Mouse (Mus musculus): ENCODE results near the gene Zfp146. TPM values are rescaled to one million over a fixed set of nuclear protein-coding genes. Genes with fewer than 3 reads are reported as not detected.

The Zfp146 gene
- polyA plus RNA-seq, 1 experiment from 2014 or later, result 18.7 TPM

DNA sequence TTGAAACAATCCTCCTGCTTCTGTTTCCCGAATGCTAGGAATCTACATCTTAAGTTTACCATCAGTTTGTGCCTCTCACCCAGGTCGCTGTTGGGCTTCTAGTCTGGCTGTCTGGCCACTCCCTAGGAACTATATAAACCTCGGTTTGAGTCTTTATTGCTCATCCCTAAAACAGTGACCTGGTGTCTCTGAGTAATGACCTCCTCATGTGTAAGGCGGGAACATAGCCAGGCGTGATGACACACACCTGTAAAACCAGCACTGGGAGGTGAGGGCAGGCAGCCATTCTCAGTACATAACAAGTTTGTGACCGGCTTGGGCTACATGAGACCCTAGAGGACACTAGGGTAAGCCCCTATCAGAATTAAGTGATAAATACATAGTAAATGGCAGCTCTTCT, 25.9 kb upstream of the Zfp146 start:
- H3K4me2 ChIP-seq (ENCODE audit: low read depth, severe bottlenecking), result peak overlapping the region; percentile 78; the same call in 1 of the 2 replicates
- H3K27me3 ChIP-seq (ENCODE audit: control insufficient read depth, insufficient read depth, low read length), result no peaks in the 10 kb centered on the region
- peaks cover 10% of the 10 kb centered on the region for H3K4me1 ChIP-seq (ENCODE audit: control insufficient read depth, insufficient read depth, low read length)
- no peak for ATAC-seq (ENCODE audit: insufficient number of reproducible peaks, low FRiP score, low TSS enrichment, low read depth)
- H3K9ac ChIP-seq (ENCODE audit: low read length), result no peak overlapping the region
- no peak overlapping the region for H3K27ac ChIP-seq (replicated peaks; ENCODE audit: low read depth, low read length)
- H3K36me3 ChIP-seq (ENCODE audit: control insufficient read depth, insufficient read depth, low read length), result peaks cover 4% of the 10 kb centered on the region
- peaks cover 2% of the 10 kb centered on the region; the same call in 1 of the 2 replicates for H3K9me3 ChIP-seq (ENCODE audit: control insufficient read depth, low read length)
- no peak for DNase-seq (ENCODE audit: low spot score)
- H3K4me3 ChIP-seq (ENCODE audit: low read depth, low read length), result no peak overlapping the region
- WGBS, result 65% methylated on average over 6 of the region's 6 CpGs

DNA sequence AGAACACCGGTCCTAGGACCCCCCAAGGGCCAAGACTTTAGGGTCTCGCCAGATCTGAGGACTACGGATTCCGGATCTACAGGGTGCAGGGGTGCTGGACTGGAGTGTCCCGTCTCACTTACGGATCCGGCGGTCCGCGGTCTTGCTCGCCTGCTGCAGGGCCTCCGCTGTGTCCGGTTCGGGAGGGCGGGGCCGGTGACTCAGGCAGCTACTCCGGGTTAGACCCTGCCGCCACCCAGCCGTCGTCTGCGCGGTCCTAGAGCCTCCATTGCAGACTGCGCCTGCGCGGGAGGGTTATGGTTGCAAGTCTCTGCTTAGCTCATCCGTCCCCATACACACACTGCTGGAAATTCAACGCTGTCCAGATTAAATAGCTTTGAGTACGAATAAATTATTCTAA, 25.3 kb upstream of the Zfp146 start:
- H3K9me3 ChIP-seq (ENCODE audit: control insufficient read depth, low read length), result peaks cover 2% of the 10 kb centered on the region; the same call in 1 of the 2 replicates
- H3K36me3 ChIP-seq (ENCODE audit: control insufficient read depth, insufficient read depth, low read length), result peaks cover 6% of the 10 kb centered on the region
- WGBS, result under 1% methylated on average over 28 of the region's 28 CpGs
- DNase-seq (ENCODE audit: low spot score) (peak; percentile 98), ATAC-seq (ENCODE audit: insufficient number of reproducible peaks, low FRiP score, low TSS enrichment, low read depth) (peak; percentile 85)
- peak overlapping the region; percentile 69 for H3K9ac ChIP-seq (ENCODE audit: low read length)
- peak overlapping the region; percentile 79 for H3K4me3 ChIP-seq (ENCODE audit: low read depth, low read length)
- H3K4me2 ChIP-seq (ENCODE audit: low read depth, severe bottlenecking), result peak overlapping the region; percentile 78
- peak overlapping the region; percentile 58 for H3K27ac ChIP-seq (replicated peaks; ENCODE audit: low read depth, low read length)
- no peaks in the 10 kb centered on the region for H3K27me3 ChIP-seq (ENCODE audit: control insufficient read depth, insufficient read depth, low read length)
- peaks cover 10% of the 10 kb centered on the region for H3K4me1 ChIP-seq (ENCODE audit: control insufficient read depth, insufficient read depth, low read length)

DNA sequence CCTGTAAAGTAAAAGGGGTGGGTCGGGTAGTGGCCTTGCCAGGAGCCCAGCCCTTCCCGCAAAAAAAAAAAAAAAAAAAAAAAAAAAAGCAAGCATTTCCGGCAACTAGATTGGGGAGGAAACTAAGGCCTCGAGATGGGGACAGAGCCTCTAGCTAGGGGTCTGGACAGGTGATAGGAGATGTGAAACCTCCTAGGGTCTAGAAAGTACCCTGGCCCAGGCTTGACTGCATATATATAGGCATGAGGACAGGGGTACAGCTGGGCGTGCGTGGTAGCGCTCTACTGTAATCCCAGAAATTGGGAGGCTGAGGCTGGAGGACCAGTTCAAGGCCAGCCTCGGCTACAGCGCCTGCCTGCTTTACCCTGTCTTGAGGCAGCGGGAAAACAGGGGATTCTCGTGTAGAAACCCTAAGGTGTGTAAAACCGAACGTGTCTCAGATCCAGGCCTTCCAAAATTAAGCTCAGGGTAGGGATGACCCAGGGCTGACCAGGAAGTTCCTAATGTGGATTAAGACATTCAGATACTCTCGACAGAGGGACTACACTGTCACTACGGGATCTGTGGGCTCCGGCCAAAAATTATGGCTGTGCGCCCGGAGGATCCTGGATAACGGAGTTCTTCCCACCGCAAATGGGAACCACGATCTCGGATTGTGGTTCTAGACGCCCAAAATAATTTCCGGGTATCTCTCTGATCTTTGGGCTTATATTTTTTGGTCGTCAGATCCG, 24.7 kb upstream of the Zfp146 start:
- Histone ChIP-seq H3K36me3 (ENCODE audit: control insufficient read depth, insufficient read depth, low read length) (peaks cover 6% of the 10 kb centered on the region), H3K27me3 (ENCODE audit: control insufficient read depth, insufficient read depth, low read length) (no peaks in the 10 kb centered on the region), H3K27ac (replicated peaks; ENCODE audit: low read depth, low read length) (peak overlapping the region; percentile 58), H3K4me3 (ENCODE audit: low read depth, low read length) (peak overlapping the region; percentile 79), H3K9ac (ENCODE audit: low read length) (peak overlapping the region; percentile 69), H3K4me2 (ENCODE audit: low read depth, severe bottlenecking) (peak overlapping the region; percentile 78), H3K9me3 (ENCODE audit: control insufficient read depth, low read length) (peaks cover 2% of the 10 kb centered on the region; the same call in 1 of the 2 replicates), H3K4me1 (ENCODE audit: control insufficient read depth, insufficient read depth, low read length) (peaks cover 10% of the 10 kb centered on the region)
- DNase-seq (ENCODE audit: low spot score) (peak; percentile 50), ATAC-seq (ENCODE audit: insufficient number of reproducible peaks, low FRiP score, low TSS enrichment, low read depth) (peak; percentile 19; the same call in 1 of the 2 replicates)
- WGBS, result under 1% methylated on average over 26 of the region's 26 CpGs

DNA sequence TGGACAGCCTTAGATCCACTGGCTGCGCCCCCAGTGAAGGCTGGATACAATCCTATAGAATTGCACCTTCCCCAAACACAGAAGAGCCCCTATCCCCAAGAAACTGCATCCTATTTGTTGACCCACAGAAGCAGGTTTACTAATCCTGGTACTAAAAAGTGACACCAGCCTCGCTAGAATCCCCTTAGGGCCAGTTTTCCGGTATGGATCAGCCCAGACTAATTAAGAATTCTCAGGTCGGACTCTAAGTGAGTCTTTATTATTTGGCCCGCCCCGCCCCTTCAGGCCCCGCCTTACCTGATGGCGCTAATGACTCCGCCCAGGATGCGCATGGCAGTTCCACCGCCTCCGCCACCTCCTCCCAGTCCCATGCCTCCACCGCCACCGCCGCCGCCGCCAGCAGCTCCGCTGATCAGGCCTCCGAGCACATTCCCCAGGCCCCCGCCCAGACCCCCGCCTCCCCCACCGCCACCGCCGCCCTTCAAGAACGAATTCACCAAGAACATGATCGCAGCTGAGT, 24.1 kb upstream of the Zfp146 start:
- under 1% methylated on average over 26 of the region's 26 CpGs for WGBS
- ATAC-seq (ENCODE audit: insufficient number of reproducible peaks, low FRiP score, low TSS enrichment, low read depth), result peak; percentile 56; the same call in 1 of the 2 replicates

DNA sequence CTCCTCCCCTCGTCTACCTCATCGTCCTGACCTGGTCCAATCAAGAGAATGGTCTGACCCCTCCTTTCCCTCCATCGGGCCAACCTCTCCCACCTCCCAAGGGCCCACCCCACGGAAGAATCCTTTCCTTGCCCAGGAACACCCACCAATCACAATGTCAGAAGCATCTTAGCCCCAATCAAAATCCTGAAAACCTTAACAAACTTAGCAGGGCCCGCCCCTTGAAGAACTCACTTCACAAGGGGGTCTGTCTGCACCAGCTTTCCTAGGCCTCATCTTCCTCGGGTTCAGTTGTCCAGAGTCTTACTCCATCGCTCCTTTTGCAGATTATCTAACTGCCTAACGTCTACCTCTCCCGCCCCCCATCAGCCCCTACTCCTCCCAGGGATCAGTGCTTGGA, 23.5 kb upstream of the Zfp146 start:
- H3K27ac ChIP-seq (replicated peaks; ENCODE audit: low read depth, low read length), result no peak overlapping the region
- H3K9me3 ChIP-seq (ENCODE audit: control insufficient read depth, low read length), result peaks cover 2% of the 10 kb centered on the region; the same call in 1 of the 2 replicates
- H3K4me2 ChIP-seq (ENCODE audit: low read depth, severe bottlenecking), result peak overlapping the region; percentile 78
- H3K36me3 ChIP-seq (ENCODE audit: control insufficient read depth, insufficient read depth, low read length), result peaks cover 11% of the 10 kb centered on the region
- WGBS, result 15% methylated on average over 9 of the region's 9 CpGs
- ATAC-seq (ENCODE audit: insufficient number of reproducible peaks, low FRiP score, low TSS enrichment, low read depth) (no peak), DNase-seq (ENCODE audit: low spot score) (no peak)
- peak overlapping the region; percentile 79 for H3K4me3 ChIP-seq (ENCODE audit: low read depth, low read length)
- peak overlapping the region; percentile 35; the same call in 1 of the 2 replicates for H3K9ac ChIP-seq (ENCODE audit: low read length)
- peaks cover 10% of the 10 kb centered on the region for H3K4me1 ChIP-seq (ENCODE audit: control insufficient read depth, insufficient read depth, low read length)
- H3K27me3 ChIP-seq (ENCODE audit: control insufficient read depth, insufficient read depth, low read length), result no peaks in the 10 kb centered on the region

More for the DNA sequence above, 24.1 kb upstream of the Zfp146 start:
- Histone ChIP-seq H3K4me2 (ENCODE audit: low read depth, severe bottlenecking) (peak overlapping the region; percentile 78), H3K27ac (replicated peaks; ENCODE audit: low read depth, low read length) (no peak overlapping the region), H3K9ac (ENCODE audit: low read length) (peak overlapping the region; percentile 69; the same call in 1 of the 2 replicates), H3K4me1 (ENCODE audit: control insufficient read depth, insufficient read depth, low read length) (peaks cover 10% of the 10 kb centered on the region), H3K4me3 (ENCODE audit: low read depth, low read length) (peak overlapping the region; percentile 79), H3K36me3 (ENCODE audit: control insufficient read depth, insufficient read depth, low read length) (peaks cover 11% of the 10 kb centered on the region), H3K9me3 (ENCODE audit: control insufficient read depth, low read length) (peaks cover 2% of the 10 kb centered on the region; the same call in 1 of the 2 replicates), H3K27me3 (ENCODE audit: control insufficient read depth, insufficient read depth, low read length) (no peaks in the 10 kb centered on the region)
- DNase-seq (ENCODE audit: low spot score), result peak; percentile 83

DNA sequence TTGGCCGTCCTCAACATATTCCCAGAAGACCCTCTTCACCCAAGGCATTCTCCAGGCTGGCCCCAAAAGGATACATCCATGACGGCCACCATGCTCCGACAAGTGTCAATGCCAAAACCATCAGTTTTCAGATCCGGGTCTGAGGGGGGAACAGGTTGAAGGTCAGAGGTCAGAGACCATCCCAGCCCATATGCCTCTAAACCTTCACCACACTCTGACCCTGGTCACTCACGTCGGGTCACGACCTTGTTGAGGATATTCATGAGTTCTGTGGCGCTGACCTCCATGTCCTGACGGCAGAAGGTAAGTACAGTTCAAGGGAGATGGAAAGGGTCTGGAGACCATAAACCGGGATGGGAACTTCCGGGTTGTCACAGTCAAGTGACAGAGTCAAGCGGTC, 22.5 kb upstream of the Zfp146 start:
- H3K9me3 ChIP-seq (ENCODE audit: control insufficient read depth, low read length), result no peaks in the 10 kb centered on the region
- no peak overlapping the region for H3K9ac ChIP-seq (ENCODE audit: low read length)
- H3K36me3 ChIP-seq (ENCODE audit: control insufficient read depth, insufficient read depth, low read length), result peaks cover 13% of the 10 kb centered on the region
- no peaks in the 10 kb centered on the region for H3K27me3 ChIP-seq (ENCODE audit: control insufficient read depth, insufficient read depth, low read length)
- DNase-seq (ENCODE audit: low spot score) (no peak), ATAC-seq (ENCODE audit: insufficient number of reproducible peaks, low FRiP score, low TSS enrichment, low read depth) (no peak)
- H3K27ac ChIP-seq (replicated peaks; ENCODE audit: low read depth, low read length), result no peak overlapping the region
- H3K4me2 ChIP-seq (ENCODE audit: low read depth, severe bottlenecking), result no peak overlapping the region; the same call in 1 of the 2 replicates
- H3K4me3 ChIP-seq (ENCODE audit: low read depth, low read length), result no peak overlapping the region
- H3K4me1 ChIP-seq (ENCODE audit: control insufficient read depth, insufficient read depth, low read length), result peaks cover 10% of the 10 kb centered on the region
- WGBS, result 89% methylated on average over 12 of the region's 12 CpGs

DNA sequence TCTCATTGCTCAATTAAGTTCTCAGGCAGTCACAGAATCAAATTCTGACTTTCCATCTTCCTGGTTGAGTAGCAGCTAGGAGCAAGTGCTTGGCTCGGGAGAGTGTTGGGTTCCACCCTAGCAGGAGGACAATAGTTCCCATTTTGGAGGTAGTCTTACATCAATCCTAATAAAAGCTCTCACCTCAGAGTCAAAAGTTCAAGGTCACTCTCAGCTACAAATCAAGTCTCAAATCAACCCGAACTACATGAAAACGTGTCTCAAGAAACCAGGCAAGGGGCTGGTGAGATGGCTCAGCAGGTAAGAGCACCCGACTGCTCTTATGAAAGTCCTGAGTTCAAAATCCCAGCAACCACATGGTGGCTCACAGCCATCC, 19.6 kb upstream of the Zfp146 start:
- ATAC-seq (ENCODE audit: insufficient number of reproducible peaks, low FRiP score, low TSS enrichment, low read depth) (no peak), DNase-seq (ENCODE audit: low spot score) (no peak)
- H3K9ac ChIP-seq (ENCODE audit: low read length), result no peak overlapping the region
- peaks cover 7% of the 10 kb centered on the region for H3K4me1 ChIP-seq (ENCODE audit: control insufficient read depth, insufficient read depth, low read length)
- no peaks in the 10 kb centered on the region for H3K27me3 ChIP-seq (ENCODE audit: control insufficient read depth, insufficient read depth, low read length)
- no peak overlapping the region for H3K27ac ChIP-seq (replicated peaks; ENCODE audit: low read depth, low read length)
- H3K9me3 ChIP-seq (ENCODE audit: control insufficient read depth, low read length), result no peaks in the 10 kb centered on the region
- H3K36me3 ChIP-seq (ENCODE audit: control insufficient read depth, insufficient read depth, low read length), result peaks cover 22% of the 10 kb centered on the region
- no peak overlapping the region for H3K4me3 ChIP-seq (ENCODE audit: low read depth, low read length)
- H3K4me2 ChIP-seq (ENCODE audit: low read depth, severe bottlenecking), result no peak overlapping the region
- WGBS, result 81% methylated on average over 4 of the region's 4 CpGs

DNA sequence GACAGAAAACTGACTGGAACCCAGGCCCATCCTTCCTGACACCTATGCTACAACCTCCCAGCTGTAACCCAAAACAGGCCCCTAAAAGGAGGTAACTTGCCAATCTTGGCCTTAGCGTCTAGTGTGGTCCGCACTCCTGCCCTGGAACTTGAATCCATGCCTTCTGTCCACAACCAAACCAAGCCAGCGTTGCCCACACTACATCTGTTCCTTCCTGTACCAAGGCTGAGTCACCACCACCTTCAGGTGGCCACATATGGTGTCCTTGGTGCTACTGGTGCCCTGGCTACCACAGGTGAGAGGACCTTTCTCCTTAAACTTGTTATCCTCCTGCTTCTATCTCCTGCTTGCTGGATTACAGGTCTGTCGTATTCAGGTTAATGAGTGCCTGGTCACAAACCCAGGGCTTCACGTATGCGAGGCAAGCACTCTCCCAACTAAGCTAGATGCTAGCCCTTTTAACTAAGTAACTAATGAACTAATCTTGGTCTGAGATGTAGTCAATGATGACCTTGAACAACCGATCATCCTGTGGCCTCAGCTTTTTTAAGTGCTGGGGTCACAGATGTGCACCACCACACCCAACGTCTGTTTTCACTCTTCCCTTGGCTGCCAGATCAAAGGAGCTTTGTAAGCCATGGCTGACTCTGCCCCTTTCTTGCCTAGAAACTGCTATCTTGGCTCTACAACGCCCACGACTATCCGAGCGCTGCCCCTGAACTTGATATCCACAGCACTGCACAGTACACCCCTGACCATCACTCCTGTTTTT, 19.0 kb upstream of the Zfp146 start:
- no peak for DNase-seq (ENCODE audit: low spot score)
- no peak overlapping the region for H3K9ac ChIP-seq (ENCODE audit: low read length)
- H3K4me3 ChIP-seq (ENCODE audit: low read depth, low read length), result no peak overlapping the region
- no peak for ATAC-seq (ENCODE audit: insufficient number of reproducible peaks, low FRiP score, low TSS enrichment, low read depth)
- no peaks in the 10 kb centered on the region for H3K27me3 ChIP-seq (ENCODE audit: control insufficient read depth, insufficient read depth, low read length)
- H3K9me3 ChIP-seq (ENCODE audit: control insufficient read depth, low read length), result no peaks in the 10 kb centered on the region
- H3K27ac ChIP-seq (replicated peaks; ENCODE audit: low read depth, low read length), result no peak overlapping the region
- H3K36me3 ChIP-seq (ENCODE audit: control insufficient read depth, insufficient read depth, low read length), result peaks cover 22% of the 10 kb centered on the region
- 73% methylated on average over 12 of the region's 12 CpGs for WGBS
- peaks cover 7% of the 10 kb centered on the region for H3K4me1 ChIP-seq (ENCODE audit: control insufficient read depth, insufficient read depth, low read length)
- no peak overlapping the region for H3K4me2 ChIP-seq (ENCODE audit: low read depth, severe bottlenecking)

Data from limb, embryonic 11.5 days (tissue).